Mouse (Mus musculus): ENCODE results near the gene Hid1. TPM values are rescaled to one million over a fixed set of nuclear protein-coding genes. Genes with fewer than 3 reads are reported as not detected.

Gene Hid1
- polyA plus RNA-seq, 2 experiments from 2014 or later: 2.4 to 3.9 TPM

GRCm38 (mm10) chr11:115374695-115375425 is 7.3 kb upstream of the Hid1 start:
- ATAC-seq: no peak

- ATAC-seq: no peak
Observed at GRCm38 (mm10) chr11:115373805-115374694, 6.5 kb upstream of the Hid1 start.

- no peak for ATAC-seq
Observed at GRCm38 (mm10) chr11:115372737-115373136, 5.2 kb upstream of the Hid1 start.

- ATAC-seq: no peak
Observed at GRCm38 (mm10) chr11:115372015-115372414, 4.5 kb upstream of the Hid1 start.

GRCm38 (mm10) chr11:115371354-115371753 is 3.8 kb upstream of the Hid1 start:
- no peak for ATAC-seq

- ATAC-seq: no peak
Observed at GRCm38 (mm10) chr11:115370368-115370767, 2.8 kb upstream of the Hid1 start.

- no peak for ATAC-seq
Observed at GRCm38 (mm10) chr11:115366706-115367394, 706 bp downstream of the Hid1 start.

GRCm38 (mm10) chr11:115366039-115366705 is 1.4 kb downstream of the Hid1 start:
- no peak for ATAC-seq

GRCm38 (mm10) chr11:115364136-115364535 is 3.4 kb downstream of the Hid1 start:
- no peak for ATAC-seq

- ATAC-seq: no peak
Observed at GRCm38 (mm10) chr11:115359726-115360125, 7.8 kb downstream of the Hid1 start.

GRCm38 (mm10) chr11:115359293-115359692 is 8.3 kb downstream of the Hid1 start:
- ATAC-seq: no peak

- peak; percentile 57 for ATAC-seq
Observed at GRCm38 (mm10) chr11:115358468-115358867, 9.1 kb downstream of the Hid1 start.

GRCm38 (mm10) chr11:115354183-115354582 is 13.4 kb downstream of the Hid1 start:
- ATAC-seq: peak; percentile 62

- no peak for ATAC-seq
Observed at GRCm38 (mm10) chr11:115353375-115353774, 14.2 kb downstream of the Hid1 start.

- no peak for ATAC-seq
Observed at GRCm38 (mm10) chr11:115349976-115350375, 17.6 kb downstream of the Hid1 start.

- no peak for ATAC-seq
Observed at GRCm38 (mm10) chr11:115348681-115349248, 18.8 kb downstream of the Hid1 start.

GRCm38 (mm10) chr11:115345515-115345914 is 22.0 kb downstream of the Hid1 start:
- ATAC-seq: no peak

- no peak for ATAC-seq
Observed at GRCm38 (mm10) chr11:115344967-115345366, 22.6 kb downstream of the Hid1 start.

GRCm38 (mm10) chr11:115341866-115342265 is 25.7 kb downstream of the Hid1 start:
- no peak for ATAC-seq

GRCm38 (mm10) chr11:115341246-115341645 is 26.3 kb downstream of the Hid1 start:
- ATAC-seq: no peak

GRCm38 (mm10) chr11:115337826-115338225 is 29.7 kb downstream of the Hid1 start:
- no peak for ATAC-seq

- ATAC-seq: no peak
Observed at GRCm38 (mm10) chr11:115337350-115337749, 30.2 kb downstream of the Hid1 start.

Measured in CD4-positive, CD25-positive, alpha-beta regulatory T cell, adult 4 months (primary cell).